Mouse (Mus musculus) spleen, postnatal 10 days (tissue): ENCODE data around the gene Gm45140.
A peak's percentile ranks its signal among the peaks of the same experiment; 100 is the strongest.

ENCODE experiments used
- DNase-seq, 2 experiments: peaks; one replicate each; pipeline ENCODE4 v3.0.0; 2021 to 2022; ENCODE audit warnings: low spot score in 2 of 2

Gene Gm45140

DNA sequence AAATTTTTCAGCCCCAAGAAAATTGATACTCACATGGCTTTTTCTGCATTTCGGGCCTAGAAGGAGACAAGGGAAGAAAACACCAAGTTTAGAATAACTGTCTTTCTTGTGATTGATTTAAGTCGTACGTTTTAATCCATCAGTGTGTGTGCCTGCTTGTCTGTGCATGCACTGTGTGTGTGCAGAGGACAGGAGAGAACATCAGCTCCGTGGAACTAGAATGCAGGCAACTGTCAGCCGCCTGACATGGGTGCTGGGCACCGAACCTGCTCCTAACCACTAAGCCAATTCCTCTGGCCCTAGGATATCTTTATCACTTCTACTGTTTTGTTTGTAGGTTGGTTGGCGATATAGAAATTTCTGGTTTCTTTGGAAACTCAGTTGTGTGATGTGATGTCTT is at the start of gene Gm45140:
Gene Gm45140 (minus strand): TSS at position 101 of the 400 bp plus-strand sequence.
- DNase-seq = no peak

DNA sequence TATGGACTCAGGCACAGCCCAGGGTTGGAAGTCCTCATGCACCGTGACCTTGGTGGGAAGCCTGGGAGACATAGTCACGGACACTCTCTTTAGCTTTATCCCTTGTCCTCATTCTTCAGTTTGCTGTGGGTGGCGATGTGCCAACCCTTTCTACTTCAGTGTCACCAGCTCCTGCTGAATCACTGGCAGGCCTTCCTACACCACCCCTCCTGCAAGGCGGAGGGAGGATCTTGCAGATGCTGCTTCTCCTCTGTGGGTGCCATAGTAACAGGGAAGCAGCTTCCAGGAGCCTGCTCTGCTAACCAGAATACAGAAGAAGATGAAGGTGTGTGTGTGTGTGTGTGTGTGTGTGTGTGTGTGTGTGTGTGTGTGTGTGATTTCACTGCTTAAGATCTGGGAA is 47.2 kb upstream of the Gm45140 start:
- DNase-seq = peak in 1 of 2 experiments; percentile 30

GRCm38 (mm10) chr6:87882221-87882620 is 46.6 kb upstream of the Gm45140 start:
- DNase-seq = no peak

GRCm38 (mm10) chr6:87879628-87880027 is 44.0 kb upstream of the Gm45140 start:
- no peak for DNase-seq

DNA sequence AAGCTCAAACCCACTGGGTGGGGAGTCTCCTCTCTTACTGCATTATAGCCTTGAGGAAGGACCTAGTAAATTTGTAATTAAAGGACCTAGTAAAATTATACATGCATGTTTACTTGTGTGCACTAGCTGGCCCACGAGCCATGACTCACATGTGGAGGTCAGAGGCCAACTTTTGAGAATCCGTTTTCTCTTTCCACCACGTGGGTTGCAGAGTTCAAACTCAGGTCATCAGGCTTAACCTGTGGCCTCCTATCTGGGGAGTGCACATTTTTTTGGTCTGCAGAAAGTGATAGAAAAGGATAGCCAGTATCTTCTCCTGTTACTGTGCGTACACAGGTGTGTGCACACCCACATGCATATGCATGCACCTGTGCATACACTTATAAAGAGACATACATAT is 43.4 kb upstream of the Gm45140 start:
- no peak for DNase-seq

DNA sequence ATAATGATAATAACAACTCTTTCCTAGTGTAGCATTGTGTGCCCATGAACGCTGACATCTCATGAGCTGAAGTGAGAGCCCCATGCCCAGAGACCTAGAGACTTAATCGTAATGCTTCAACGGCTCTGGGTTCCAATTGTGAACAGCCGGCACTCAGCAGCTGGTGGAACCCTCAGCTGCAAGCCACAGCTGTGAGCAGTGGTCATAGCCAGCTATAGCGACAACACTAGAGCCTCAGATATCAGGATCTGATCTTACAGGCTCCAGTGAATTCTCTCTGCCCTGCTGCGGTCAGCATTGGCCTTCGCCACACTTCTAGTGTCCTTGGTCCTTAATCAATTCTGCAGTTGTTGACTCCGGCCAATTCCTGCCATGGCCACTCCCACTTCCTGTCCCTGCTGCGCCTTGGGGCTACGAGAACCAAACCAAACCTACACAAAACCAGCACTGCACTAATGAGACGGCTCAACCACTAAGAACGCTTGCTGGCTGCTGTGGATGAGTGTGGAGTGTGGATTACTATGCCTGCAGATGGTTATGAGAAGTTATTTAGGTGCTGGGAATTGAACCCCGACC is 40.6 kb upstream of the Gm45140 start:
- DNase-seq = peak in 1 of 2 experiments; percentile 37

DNA sequence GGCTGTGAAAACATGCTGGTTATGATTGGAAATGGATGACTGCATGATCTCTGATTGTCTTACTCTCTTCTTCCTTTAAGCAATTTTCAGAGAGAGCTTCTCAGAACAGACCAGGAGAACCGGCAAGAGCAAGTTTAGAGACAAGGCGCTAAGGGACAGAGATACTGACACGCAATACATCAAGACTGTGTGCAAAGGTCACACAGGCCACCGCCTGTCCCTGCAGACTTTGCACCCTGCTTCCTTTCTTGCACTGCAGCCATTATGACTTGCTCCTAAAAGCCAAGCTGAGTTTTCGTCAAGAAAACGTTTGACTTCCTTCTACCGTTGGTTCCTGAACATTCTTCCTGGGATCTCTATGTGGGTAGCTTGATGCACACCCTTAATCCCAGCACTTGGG is 40.0 kb upstream of the Gm45140 start:
- no peak for DNase-seq

DNA sequence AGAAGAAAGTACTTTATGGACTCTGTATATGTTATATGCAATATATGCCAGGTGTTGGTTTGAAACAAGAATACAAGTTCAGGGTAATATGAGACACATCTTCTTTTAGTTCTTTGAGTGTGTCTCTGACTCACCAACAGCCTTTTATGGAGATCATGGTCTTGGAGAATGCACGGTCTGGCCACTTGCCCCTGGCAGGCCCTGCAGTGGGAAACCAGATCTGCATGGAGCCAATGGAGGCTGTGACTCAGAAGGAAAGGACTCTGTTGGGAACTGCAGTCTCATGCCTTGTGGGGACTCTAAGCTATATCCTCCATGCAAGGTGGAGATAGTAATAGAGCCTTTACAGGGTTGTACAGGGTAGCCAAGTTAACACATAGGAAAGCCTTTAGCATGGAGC is 39.5 kb upstream of the Gm45140 start:
- DNase-seq = no peak

DNA sequence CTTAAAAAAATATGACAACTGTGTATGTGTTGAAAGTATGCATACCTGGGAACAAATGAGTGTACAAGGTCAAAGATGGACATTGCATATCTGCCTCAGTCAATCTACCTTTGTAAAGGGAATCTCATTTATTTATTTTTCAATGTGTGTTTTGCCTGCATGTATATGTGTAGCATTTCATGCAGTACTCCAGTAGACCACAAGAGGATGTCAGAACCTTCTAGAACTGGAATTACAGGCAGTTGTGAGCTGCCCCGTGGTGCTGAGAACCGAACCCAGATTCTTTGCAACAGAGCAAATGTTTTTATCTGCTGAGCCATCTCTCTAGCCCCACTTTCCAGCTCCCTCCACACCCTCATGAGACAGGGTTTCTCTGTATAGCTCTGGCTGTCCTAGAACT is 38.4 kb upstream of the Gm45140 start:
- no peak for DNase-seq

- DNase-seq = no peak
Observed at GRCm38 (mm10) chr6:87873104-87873503, 37.5 kb upstream of the Gm45140 start.

DNA sequence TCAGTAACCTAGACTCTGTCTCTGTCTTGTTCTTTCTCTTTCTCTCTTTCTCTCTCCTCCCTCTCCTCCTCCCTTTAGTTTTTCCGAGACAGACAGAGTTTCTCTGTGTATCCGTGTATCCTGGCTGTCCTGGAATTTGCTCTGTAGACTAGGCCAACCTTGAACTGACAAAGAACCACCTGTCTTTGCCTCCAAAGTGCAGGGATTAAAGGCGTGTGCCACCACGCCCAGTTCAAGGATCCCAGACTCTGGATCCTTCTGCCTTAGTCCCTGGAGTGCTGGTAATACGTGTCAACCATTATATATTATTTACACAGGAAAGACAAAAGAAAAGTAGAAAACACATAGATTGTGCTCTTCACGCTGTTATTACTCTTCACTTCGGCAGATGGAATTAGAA is 35.6 kb upstream of the Gm45140 start:
- DNase-seq = no peak

- no peak for DNase-seq
Observed at GRCm38 (mm10) chr6:87870440-87870839, 34.8 kb upstream of the Gm45140 start.

DNA sequence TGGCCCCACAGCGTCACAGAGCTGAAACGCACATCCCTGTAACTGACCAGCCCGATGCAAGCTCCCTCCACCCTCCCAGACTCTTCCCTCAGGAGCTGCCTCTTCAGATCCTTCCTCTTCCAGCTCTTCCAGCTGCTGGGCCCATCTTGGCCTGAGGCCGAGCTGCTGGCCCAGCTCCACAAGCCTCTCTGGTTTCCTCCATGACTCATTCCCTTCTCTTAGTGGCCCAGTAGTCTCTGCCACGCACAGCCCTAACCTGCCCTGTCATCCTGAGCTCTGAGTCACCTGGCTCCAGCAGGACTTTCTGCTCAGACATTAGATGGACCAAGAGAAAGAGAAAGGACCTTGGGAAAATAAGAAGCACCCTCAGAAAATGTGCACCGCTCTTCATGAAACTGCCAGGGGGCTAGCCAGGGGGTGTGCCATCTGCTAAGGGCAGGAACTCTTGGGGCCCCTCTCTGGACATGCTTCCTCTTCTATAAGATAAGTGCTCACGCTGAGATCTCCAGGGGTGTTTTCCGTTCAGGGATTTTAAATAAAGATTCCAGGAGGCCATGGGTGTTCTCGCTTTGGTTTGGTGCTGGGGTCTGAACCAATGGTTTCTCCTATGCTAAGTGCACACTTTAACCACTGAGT is 33.4 kb upstream of the Gm45140 start:
- peak in 1 of 2 experiments; percentile 34 for DNase-seq

DNA sequence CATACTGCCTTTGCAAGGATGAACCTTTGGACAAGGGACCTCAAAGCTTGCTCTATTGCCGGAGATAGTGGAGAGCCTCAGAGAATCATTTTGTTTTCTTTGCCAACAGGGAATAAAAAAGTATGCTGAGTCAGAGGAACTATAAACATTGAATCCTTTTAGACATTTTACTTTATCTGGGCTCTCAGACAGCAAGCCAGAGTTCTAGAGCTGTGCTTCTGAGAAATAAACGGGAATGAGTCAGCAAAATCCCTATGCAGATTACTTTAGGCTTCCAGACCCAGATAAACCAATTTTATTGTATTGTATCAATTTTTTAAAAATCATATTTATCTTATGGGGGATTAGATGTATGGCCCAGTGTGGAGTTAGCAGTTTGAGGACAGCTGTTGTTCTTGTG is 31.7 kb upstream of the Gm45140 start:
- DNase-seq = no peak

DNA sequence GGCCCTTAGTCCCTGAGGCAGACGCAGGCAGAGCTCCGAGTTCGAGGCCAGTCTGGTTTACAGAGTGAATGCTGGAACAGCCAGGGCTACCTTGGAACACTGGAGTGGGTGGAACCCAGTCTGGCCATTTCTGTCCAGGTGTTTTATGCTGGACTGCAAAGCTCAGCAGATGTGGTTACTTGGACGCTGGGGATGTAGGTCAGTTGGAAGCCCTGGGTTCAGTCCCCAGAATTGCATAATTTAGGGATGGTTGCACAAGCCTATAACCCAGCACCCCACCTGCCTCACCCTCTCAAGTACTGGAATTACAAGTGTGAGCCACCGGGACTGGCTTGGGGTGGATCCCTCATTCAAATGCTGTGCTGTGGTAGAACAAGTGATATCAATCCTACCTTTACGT is 30.6 kb upstream of the Gm45140 start:
- no peak for DNase-seq

GRCm38 (mm10) chr6:87857071-87857470 is 21.5 kb upstream of the Gm45140 start:
- DNase-seq = no peak

- DNase-seq = no peak
Observed at GRCm38 (mm10) chr6:87853446-87853845, 17.9 kb upstream of the Gm45140 start.

DNA sequence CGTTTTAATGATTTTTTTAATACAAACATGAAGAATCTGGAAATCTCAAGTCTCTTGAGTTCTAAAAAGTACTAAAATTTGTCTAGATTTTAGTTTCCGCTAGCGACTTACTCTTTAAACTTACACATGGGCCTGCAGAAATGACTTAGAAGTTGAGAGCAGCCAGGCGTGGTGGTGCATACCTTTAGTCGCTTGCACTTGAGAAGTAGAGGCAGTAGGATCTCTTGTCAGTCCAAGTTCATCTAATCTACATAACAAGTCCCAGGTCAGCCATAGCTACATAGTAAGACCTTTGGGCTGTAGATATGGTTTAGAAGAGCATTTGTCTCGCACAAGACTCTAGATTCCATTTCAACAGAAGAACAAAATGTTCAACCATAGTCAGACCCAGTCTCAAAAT is 16.3 kb upstream of the Gm45140 start:
- DNase-seq = no peak

DNA sequence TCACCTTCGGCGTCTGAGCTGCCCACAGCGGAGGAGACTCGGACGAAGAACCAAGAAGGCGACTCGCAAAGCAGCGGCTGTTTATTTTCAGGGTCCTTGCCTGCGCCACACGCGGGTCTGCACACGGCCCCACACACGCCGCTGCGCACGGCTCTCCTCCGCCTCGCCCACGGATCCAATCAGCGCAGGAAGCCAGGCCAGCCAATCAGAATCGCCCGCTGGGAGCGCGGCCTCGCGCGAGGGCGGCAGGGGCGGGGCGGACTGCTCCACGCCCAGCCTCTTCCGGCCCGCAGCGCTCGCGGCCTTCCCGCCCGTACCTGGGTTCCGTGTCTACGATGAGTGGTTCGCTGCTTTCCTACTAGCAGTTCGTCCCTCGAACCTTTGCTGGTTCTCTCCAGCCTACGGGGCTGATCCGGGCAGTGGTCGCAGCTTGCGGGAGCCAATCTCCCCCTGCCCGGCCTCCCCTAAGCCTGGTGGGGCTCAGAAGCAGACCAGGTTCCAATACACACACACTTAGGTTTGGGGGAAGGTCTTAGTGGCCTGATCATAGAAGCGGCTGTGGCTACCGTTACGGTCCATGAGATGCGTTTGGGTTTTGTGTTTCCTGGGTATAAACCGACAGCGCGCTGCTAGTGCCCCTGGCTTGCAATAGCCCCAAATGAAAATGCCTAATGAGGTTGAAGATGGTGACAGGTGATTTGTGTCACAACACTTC is 15.5 kb upstream of the Gm45140 start, which contains the start of gene Cnbp:
Gene Cnbp (minus strand): TSS at position 207 of the 715 bp plus-strand sequence.
- peak; percentile 95 to 99 for DNase-seq

- DNase-seq = peak in 1 of 2 experiments; percentile 65
Observed at GRCm38 (mm10) chr6:87850155-87850899, 14.7 kb upstream of the Gm45140 start.

- no peak for DNase-seq
Observed at GRCm38 (mm10) chr6:87849780-87850154, 14.2 kb upstream of the Gm45140 start.

DNA sequence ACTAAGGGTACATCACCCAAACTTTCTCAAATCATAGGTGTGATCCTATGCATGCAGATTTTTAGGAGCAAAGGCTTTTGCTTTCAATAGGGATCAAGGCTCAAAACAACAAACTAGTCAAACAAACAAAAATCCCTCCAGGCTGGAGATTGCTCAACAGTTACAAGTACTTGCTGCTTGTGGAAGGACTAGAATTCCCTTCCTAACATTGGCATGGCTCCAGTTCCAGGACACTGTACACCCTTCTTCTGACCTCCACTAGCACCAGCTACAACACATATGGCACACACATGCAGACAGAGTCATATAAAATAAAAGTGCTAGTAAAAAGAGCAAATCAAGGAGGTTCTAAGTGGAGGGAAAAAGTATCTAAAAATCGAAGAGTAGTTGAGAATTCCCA is 11.2 kb upstream of the Gm45140 start:
- DNase-seq = no peak
